Mouse (Mus musculus): ENCODE measurements around the gene Gpha2.

DNA sequence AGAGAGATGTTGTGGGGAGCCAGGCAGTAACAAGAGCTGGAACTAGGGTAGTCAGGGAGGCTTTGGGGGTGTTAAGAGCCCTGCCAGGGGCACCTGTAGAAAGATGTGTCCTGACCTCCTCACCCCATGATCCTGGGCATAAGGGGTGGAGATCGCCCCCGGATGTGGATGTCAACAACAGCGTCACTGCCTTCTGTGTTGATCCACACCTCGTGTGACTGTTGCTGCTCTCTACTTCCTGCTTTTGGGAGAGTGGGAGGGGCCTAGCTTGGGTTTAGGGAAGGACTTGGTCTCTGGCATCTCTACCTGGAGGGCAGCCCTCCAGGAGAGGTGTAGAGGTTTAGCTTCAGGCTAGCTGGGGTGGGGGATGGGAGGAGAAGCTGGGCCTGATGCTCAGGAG is 16.1 kb downstream of the Gpha2 start:
- TF ChIP-seq POLR2A (IDR thresholded peaks at IDR 0.05; ENCODE audit: borderline replicate concordance, extremely low read depth, insufficient read depth, insufficient read length, poor library complexity, severe bottlenecking) (no peak), CTCF (IDR thresholded peaks at IDR 0.05; ENCODE audit: borderline replicate concordance, extremely low read depth, insufficient read depth, insufficient read length) (no peak)

Measured in brain, embryonic 14.5 days (tissue).